ENCODE assay signal across 8 mouse cellular contexts in genomic region chr2:30471795-30472720, GRCm38 (mm10). TPM values are rescaled to one million over a fixed set of nuclear protein-coding genes. Genes with fewer than 3 reads are reported as not detected.
A peak's percentile ranks its signal among the peaks of the same experiment; 100 is the strongest.
DNase-seq lines count a peak whose midpoint lies in the region; ATAC-seq and TF ChIP-seq lines count a peak whose summit lies in the region.

No protein-coding gene starts in this region.

- peak overlapping the region; percentile 97 for H3K4me2 ChIP-seq in embryonic facial prominence, embryonic 15.5 days (replicated peaks)
- H3K4me2 ChIP-seq in heart, embryonic 13.5 days = peak overlapping the region; percentile 88
- H3K4me2 ChIP-seq in kidney, postnatal 0 days (ENCODE audit: low read length) = peak overlapping the region; percentile 98
- H3K4me2 ChIP-seq in liver, embryonic 13.5 days = peak overlapping the region; percentile 69

- ATAC-seq in embryonic facial prominence, embryonic 15.5 days (ENCODE audit: insufficient number of reproducible peaks, low FRiP score, low TSS enrichment, low read depth) = peak; percentile 69
- 0 out of 2 replicates have a peak, but pooled peaks have one; percentile 22 for ATAC-seq in heart, embryonic 13.5 days (ENCODE audit: extremely low read depth, insufficient number of reproducible peaks, low FRiP score, low TSS enrichment)
- ATAC-seq in kidney, postnatal 0 days (replicated peaks; ENCODE audit: low FRiP score, low read depth) = peak; percentile 22
- peak; percentile 27; the same call in 1 of the 2 replicates for ATAC-seq in liver, embryonic 13.5 days (ENCODE audit: low read depth)

- no peaks in the 10 kb centered on the region for H3K9me3 ChIP-seq in embryonic facial prominence, embryonic 15.5 days (replicated peaks)
- H3K9me3 ChIP-seq in heart, embryonic 13.5 days = no peaks in the 10 kb centered on the region
- no peaks in the 10 kb centered on the region for H3K9me3 ChIP-seq in kidney, postnatal 0 days (replicated peaks; ENCODE audit: low read length)
- H3K9me3 ChIP-seq in liver, embryonic 13.5 days (replicated peaks) = no peaks in the 10 kb centered on the region

- H3K36me3 ChIP-seq in embryonic facial prominence, embryonic 15.5 days = no peaks in the 10 kb centered on the region
- H3K36me3 ChIP-seq in heart, embryonic 13.5 days = no peaks in the 10 kb centered on the region
- H3K36me3 ChIP-seq in kidney, postnatal 0 days (ENCODE audit: insufficient read depth, low read length) = no peaks in the 10 kb centered on the region
- H3K36me3 ChIP-seq in liver, embryonic 13.5 days = no peaks in the 10 kb centered on the region

- peak overlapping the region; percentile 98 for H3K27ac ChIP-seq in embryonic facial prominence, embryonic 15.5 days (replicated peaks)
- peak overlapping the region; percentile 94 for H3K27ac ChIP-seq in heart, embryonic 13.5 days (replicated peaks)
- peak overlapping the region; percentile 99 for H3K27ac ChIP-seq in kidney, postnatal 0 days
- peak overlapping the region; percentile 58 for H3K27ac ChIP-seq in liver, embryonic 13.5 days

- peak overlapping the region; percentile 69 for H3K4me3 ChIP-seq in embryonic facial prominence, embryonic 15.5 days (replicated peaks)
- H3K4me3 ChIP-seq in heart, embryonic 13.5 days = peak overlapping the region; percentile 84
- H3K4me3 ChIP-seq in kidney, postnatal 0 days (replicated peaks; ENCODE audit: low read depth, low read length) = peak overlapping the region; percentile 89
- H3K4me3 ChIP-seq in liver, embryonic 13.5 days (replicated peaks) = peak overlapping the region; percentile 59

- WGBS in embryonic facial prominence, embryonic 15.5 days = under 1% methylated on average over 45 of the region's 51 CpGs
- under 1% methylated on average over 48 of the region's 51 CpGs for WGBS in heart, embryonic 13.5 days
- under 1% methylated on average over 46 of the region's 51 CpGs for WGBS in kidney, postnatal 0 days
- WGBS in liver, embryonic 13.5 days (ENCODE audit: insufficient replicate concordance) = under 1% methylated on average over 45 of the region's 51 CpGs

- DNase-seq in 3134 (ENCODE audit: extremely low read depth, insufficient read length, low spot score) = peak; percentile 90
- DNase-seq in adrenal gland, adult 2 months = peak; percentile 93
- DNase-seq in kidney, postnatal 0 days (ENCODE audit: low spot score) = peak; percentile 96
- DNase-seq in liver, embryonic 13.5 days = no peak
- DNase-seq in neural tube, embryonic 10.5 days (ENCODE audit: extremely low spot score, low spot score) = peak; percentile 83
- peak; percentile 68 for DNase-seq in telencephalon, adult 2 months (ENCODE audit: low read depth, low spot score)

- peak overlapping the region; percentile 85 for H3K9ac ChIP-seq in embryonic facial prominence, embryonic 15.5 days
- H3K9ac ChIP-seq in heart, embryonic 13.5 days = peak overlapping the region; percentile 99
- H3K9ac ChIP-seq in kidney, postnatal 0 days (ENCODE audit: low read depth, low read length) = peak overlapping the region; percentile 94
- H3K9ac ChIP-seq in liver, embryonic 13.5 days = peak overlapping the region; percentile 67

- no peaks in the 10 kb centered on the region for H3K27me3 ChIP-seq in embryonic facial prominence, embryonic 15.5 days
- H3K27me3 ChIP-seq in heart, embryonic 13.5 days (replicated peaks) = peaks cover 21% of the 10 kb centered on the region
- H3K27me3 ChIP-seq in kidney, postnatal 0 days (ENCODE audit: insufficient read depth, low read length) = no peaks in the 10 kb centered on the region
- H3K27me3 ChIP-seq in liver, embryonic 13.5 days = peaks cover 95% of the 10 kb centered on the region

- peaks cover 43% of the 10 kb centered on the region for H3K4me1 ChIP-seq in embryonic facial prominence, embryonic 15.5 days
- peaks cover 48% of the 10 kb centered on the region for H3K4me1 ChIP-seq in heart, embryonic 13.5 days
- H3K4me1 ChIP-seq in kidney, postnatal 0 days (replicated peaks; ENCODE audit: insufficient read depth, low read length) = peaks cover 8% of the 10 kb centered on the region
- peaks cover 30% of the 10 kb centered on the region for H3K4me1 ChIP-seq in liver, embryonic 13.5 days (replicated peaks)

- no peak for TF ChIP-seq CTCF in kidney, postnatal 0 days (IDR thresholded peaks at IDR 0.05; ENCODE audit: low read depth)

RNA-seq across cellular contexts. Expression of gene Ier5l, which starts 2.0 kb away (rescaled TPM):
- 1 to 10 TPM; 2.4 to 7.8 TPM for total RNA-seq in adrenal gland, adult 2 months (2021)
- polyA plus RNA-seq in adrenal gland, adult 2 months (2012; rRNA removed) = 30.6 and 39.4 TPM in 2 replicates
- polyA plus RNA-seq in embryonic facial prominence, embryonic 15.5 days (2015; fragmentation: Nextera tagmentation; extraction: Ambion mirVana) = 2.2 and 3.0 TPM in 2 replicates
- 0.96 and 1.0 TPM in 2 replicates for polyA plus RNA-seq in heart, embryonic 13.5 days (2015; fragmentation: Nextera tagmentation; extraction: Ambion mirVana)
- polyA plus RNA-seq in kidney, postnatal 0 days (2015; fragmentation: Nextera tagmentation; extraction: Ambion mirVana) = 3.5 and 8.1 TPM in 2 replicates
- polyA plus RNA-seq in liver, embryonic 13.5 days (2015; fragmentation: Nextera tagmentation; extraction: Ambion mirVana) = 0.12 and 0.13 TPM in 2 replicates

RNA-seq across cellular contexts. Expression of gene Ptpa, which starts 56.2 kb away (rescaled TPM):
- 100 to 1,000 TPM; 124 to 147 TPM for total RNA-seq in adrenal gland, adult 2 months (2021)
- 235 and 242 TPM in 2 replicates for polyA plus RNA-seq in adrenal gland, adult 2 months (2012; rRNA removed)
- polyA plus RNA-seq in embryonic facial prominence, embryonic 15.5 days (2015; fragmentation: Nextera tagmentation; extraction: Ambion mirVana) = 146 and 154 TPM in 2 replicates
- polyA plus RNA-seq in heart, embryonic 13.5 days (2015; fragmentation: Nextera tagmentation; extraction: Ambion mirVana) = 100.0 and 109 TPM in 2 replicates
- 131 and 142 TPM in 2 replicates for polyA plus RNA-seq in kidney, postnatal 0 days (2015; fragmentation: Nextera tagmentation; extraction: Ambion mirVana)
- polyA plus RNA-seq in liver, embryonic 13.5 days (2015; fragmentation: Nextera tagmentation; extraction: Ambion mirVana) = 142 and 147 TPM in 2 replicates

RNA-seq across cellular contexts. Expression of gene Crat, which starts 56.4 kb away (rescaled TPM):
- 100 to 1,000 TPM; 216 to 274 TPM for total RNA-seq in adrenal gland, adult 2 months (2021)
- polyA plus RNA-seq in adrenal gland, adult 2 months (2012; rRNA removed) = 326 and 448 TPM in 2 replicates
- polyA plus RNA-seq in embryonic facial prominence, embryonic 15.5 days (2015; fragmentation: Nextera tagmentation; extraction: Ambion mirVana) = 29.4 and 32.1 TPM in 2 replicates
- 74.5 and 76.8 TPM in 2 replicates for polyA plus RNA-seq in heart, embryonic 13.5 days (2015; fragmentation: Nextera tagmentation; extraction: Ambion mirVana)
- 42.9 and 49.2 TPM in 2 replicates for polyA plus RNA-seq in kidney, postnatal 0 days (2015; fragmentation: Nextera tagmentation; extraction: Ambion mirVana)
- polyA plus RNA-seq in liver, embryonic 13.5 days (2015; fragmentation: Nextera tagmentation; extraction: Ambion mirVana) = 20.5 and 23.9 TPM in 2 replicates
